Mouse (Mus musculus) heart, adult 11 months (tissue): ENCODE results near the gene Tshz2.
"Not testable (repeated sequence)": the region's sequence is repeated elsewhere in the genome, so short reads cannot be mapped to it uniquely, and the experiment has no call there.

Experiments
- DNase-seq: peaks from one replicate; pipeline ENCODE4 v3.0.0; 2022

The Tshz2 gene

GRCm38 (mm10) chr2:169821021-169821441 is 188.2 kb downstream of the Tshz2 start:
- peak; percentile 97 for DNase-seq

DNA sequence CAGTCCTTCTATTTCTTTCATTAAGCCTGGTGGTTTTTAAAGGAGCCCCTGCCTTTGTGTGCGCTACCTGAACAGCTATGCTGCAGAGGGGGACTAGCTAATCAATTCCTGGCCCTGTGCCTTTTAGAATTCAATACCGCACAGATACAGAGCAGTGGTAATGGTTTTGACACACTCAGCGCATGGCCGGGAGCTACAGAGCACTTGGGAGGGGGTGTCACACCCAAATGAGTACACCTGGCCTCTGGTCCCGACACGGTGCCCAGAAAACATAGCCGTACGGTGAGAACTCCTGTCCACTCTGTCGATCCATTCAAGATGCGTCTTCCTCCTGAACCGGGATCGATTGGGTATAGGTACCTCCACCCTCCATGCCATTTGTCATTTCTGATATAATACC is 193.1 kb downstream of the Tshz2 start:
- DNase-seq: no peak

GRCm38 (mm10) chr2:169826316-169826715 is 193.5 kb downstream of the Tshz2 start:
- DNase-seq: no peak

DNA sequence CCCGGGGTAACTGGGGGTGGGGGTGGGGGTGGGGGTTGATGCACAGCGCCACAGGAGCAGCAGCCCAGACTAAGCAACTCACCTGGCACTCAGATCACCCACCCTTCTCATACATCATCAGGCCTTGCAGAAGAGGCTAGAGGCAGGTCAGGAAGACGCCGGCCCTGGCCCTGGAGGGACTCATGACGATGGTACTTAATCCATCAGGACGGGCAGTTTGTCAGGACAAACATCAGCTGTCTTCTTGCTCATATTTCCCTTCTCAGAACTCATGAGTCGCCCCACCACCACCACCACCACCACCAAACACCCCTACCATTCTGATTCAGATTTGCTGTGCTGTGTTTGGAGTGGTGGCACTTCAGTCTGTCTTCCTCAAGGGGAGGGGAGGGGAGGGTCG is 194.0 kb downstream of the Tshz2 start:
- no peak for DNase-seq

DNA sequence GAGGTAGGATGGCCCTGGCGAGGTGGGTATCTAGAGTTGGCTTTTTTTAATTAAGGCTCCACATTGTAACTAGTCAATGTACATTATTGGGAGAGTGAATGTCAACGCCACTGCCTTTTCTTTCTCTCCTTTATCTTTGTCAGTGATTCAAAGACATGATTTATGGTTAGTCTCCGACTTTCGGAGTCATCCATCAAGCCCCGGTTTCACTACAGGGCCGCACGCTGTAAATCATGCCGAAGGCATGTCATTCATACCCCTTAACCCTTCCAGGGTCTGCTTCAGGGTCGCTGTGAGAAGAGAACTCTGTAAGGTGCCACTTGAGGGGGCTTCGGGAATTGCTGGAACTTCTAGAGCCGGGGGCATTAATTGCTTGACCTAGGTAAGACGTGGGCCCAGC is 199.4 kb downstream of the Tshz2 start:
- no peak for DNase-seq

- no peak for DNase-seq
Measured at GRCm38 (mm10) chr2:169833638-169834037, 200.8 kb downstream of the Tshz2 start.

- no peak for DNase-seq
Measured at GRCm38 (mm10) chr2:169834602-169835001, 201.8 kb downstream of the Tshz2 start.

DNA sequence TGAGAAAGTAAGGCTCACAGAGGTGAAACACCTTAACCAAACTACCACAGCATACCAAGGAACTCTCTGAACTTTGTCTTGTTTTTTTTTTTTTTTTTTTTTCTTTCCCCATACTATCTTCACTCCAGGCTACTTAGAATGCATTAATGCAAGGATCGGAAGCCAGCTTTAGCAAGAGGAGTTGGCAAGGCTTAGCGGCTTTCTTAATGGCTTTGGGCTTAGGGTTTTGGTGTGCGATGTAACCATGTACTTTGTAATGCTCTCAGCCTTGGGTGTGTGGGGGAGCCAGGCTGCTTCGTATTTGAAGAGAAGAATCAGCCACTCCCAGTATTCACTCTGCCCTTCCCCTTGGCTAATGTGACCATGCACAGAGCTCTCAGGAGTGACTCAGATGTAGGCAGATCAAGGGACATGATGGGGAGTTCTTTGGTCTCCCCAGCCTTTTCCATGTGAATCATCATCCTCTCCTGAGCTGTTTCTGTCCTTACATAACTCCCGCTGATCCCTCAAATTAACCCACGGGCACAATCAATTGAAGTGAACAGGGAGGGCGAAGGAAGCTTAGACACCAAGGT is 204.3 kb downstream of the Tshz2 start:
- no peak for DNase-seq

DNA sequence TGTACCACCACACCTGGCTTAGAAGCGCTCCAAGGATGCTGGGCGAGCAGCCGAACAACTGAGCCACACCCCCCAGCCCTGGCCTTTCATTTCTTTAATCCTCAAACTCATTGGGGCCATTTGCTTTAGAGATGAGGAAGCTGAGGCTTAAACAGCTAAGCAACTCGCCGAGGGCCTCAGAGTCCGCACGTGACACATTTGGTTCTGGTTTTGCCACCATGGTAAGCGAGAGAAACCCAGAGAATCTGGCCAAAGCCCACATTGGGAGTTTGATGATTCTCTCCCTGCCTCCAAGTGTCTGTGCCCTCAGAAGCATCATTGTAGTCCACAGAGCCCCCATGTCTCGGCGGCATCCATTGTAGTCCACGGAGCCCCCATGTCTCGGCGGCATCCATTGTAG is 205.7 kb downstream of the Tshz2 start:
- no peak for DNase-seq

DNA sequence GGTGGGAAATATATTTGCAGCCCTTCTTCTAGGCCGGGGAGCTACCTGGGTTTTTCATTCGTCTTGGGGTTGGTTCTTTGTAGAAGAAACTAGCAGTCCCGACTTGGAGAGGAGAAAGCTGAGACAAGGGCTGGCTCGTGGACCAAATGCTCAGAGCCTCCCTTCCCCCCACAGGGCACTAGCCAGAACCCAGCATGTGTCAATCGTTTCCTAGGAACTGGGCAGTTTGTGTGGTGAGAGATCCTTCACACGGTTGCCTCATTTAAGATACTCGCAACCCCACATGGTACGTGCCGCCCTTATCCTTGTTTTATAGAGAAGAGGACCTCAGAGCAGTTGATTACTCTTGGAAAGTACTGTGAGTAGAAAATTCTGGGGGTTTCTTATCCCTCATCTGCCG is 208.6 kb downstream of the Tshz2 start:
- no peak for DNase-seq

GRCm38 (mm10) chr2:169842494-169842893 is 209.7 kb downstream of the Tshz2 start:
- no peak for DNase-seq

GRCm38 (mm10) chr2:169843553-169843952 is 210.7 kb downstream of the Tshz2 start:
- DNase-seq: no peak

DNA sequence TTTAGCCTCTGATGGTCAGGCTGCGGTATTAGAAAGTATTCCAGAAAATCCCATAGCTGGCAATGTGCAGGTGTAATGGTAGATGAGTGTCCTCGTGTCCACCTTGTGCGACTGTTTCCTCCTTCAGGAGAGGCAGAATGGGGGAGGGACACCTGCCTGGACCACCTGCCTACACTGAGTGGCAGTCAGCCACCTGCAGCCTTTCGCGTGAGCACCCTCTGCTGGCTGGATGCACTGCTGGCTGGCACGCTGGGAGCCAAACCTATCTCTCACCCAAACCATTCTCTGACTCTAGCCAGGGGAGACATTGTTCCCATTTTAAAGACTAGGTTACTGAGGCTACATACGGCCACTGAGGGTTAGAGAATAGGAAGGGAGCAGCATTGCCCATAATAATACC is 216.3 kb downstream of the Tshz2 start:
- DNase-seq: no peak

- no peak for DNase-seq
Measured at GRCm38 (mm10) chr2:169849541-169849940, 216.7 kb downstream of the Tshz2 start.

- no peak for DNase-seq
Measured at GRCm38 (mm10) chr2:169851606-169852005, 218.8 kb downstream of the Tshz2 start.

GRCm38 (mm10) chr2:169854491-169854890 is 221.7 kb downstream of the Tshz2 start:
- no peak for DNase-seq

DNA sequence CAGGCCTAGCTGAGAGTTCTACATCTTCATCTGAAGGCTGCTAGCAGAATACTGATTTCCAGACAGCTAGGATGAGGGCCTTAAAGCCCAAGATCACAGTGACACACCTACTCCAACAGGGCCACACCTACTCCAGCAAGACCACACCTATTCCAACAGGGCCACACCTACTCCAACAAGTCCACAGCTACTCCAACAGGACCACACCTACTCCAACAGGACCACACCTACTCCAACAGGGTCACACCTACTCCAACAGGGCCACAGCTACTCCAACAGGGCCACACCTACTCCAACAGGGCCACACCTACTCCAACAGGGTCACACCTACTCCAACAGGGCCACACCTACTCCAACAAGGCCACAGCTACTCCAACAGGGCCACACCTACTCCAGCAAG is 224.2 kb downstream of the Tshz2 start:
- not testable (repeated sequence) for DNase-seq

DNA sequence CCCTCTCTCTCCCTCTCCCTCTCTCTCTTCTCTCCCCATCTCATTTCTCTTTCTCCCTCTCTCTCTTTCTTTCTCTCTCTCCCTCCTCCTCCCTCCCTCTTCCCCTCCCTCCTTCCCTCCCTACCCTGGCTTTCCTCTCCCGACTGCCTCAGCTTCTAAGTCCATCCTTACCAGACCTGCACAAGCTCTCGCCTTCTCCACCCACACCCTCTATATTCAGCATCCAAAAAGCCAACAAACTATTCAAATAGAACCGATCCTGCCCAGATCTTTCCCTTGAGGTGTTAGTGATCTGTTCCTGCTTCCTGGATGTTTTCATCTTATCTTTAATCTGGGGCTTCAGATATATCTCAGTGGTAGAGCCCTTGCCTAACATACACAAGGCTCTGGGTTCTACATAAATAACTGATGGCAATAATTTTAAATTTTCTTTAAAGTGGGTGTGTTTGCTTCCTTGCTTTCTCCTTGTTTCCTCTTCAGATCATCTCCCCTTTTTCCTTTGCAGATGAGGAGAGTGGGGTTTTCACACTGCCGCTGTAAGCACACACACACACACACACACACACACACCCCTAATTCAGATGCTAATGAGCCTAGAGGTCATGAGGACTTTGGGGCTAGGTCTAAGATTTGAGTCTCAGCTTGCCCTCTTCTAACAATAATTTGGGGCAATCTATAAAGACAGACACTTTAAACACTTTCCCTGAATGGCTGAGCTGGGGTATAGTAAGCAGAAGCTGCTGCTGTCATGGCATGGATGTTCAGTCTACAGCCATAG is 226.5 kb downstream of the Tshz2 start:
- no peak for DNase-seq

GRCm38 (mm10) chr2:169860895-169861294 is 228.1 kb downstream of the Tshz2 start:
- no peak for DNase-seq

DNA sequence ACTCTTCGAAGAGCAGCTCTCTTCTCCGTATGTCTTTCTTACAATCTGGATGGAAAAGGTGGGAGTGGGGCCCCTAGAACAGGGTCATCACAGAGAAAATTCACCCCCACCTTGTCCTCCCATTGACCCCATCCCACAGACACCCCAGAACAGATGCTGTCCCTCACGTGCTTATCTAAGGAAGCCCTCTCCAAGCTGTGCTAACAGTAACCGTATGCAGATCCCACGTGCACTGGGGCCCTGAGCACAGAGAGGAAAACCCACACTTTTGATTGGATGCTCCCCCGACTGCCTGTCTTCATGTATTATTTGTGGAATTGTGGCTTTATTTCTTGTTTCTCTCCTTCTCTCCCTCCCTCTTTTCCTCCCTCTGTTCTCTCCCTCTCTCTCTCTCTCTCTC is 229.9 kb downstream of the Tshz2 start:
- no peak for DNase-seq

DNA sequence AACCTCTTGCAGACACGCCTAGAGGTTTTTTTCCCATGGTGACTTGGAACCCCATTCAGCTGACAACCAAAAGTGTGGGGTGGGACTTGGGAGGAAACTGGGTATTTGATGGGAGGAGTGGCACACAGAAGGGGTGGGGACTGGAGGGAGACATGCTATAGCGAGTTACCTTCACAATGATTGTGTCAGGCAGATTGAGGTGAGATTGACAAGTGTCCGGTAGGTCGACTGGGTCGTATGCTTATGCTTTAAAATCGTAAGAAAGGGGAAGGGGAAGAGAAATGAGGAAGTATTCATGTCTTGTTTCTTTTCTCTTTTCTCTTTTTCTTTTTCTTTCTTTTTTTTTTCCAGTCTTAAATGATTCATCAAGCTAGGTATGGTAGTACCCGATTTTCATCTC is 236.7 kb downstream of the Tshz2 start:
- no peak for DNase-seq

DNA sequence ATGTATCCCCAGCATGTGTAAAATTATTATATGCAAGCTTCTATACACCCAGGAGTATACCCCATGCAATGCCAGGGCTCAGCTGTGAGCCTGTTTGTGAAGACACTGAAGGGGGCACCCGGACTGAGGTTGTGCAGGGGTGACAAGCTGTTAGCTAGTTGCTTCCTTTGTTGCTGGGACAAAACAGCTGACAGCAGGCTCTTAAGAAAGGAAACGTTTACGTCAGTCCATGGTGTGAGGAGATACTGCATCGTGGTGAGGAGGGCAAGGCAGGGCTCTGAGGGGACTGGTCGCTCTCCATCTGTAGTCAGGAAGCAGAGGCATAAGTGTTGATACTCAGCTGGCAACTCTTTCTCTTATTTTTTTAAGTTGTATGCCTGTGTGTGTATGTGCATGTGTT is 237.7 kb downstream of the Tshz2 start:
- no peak for DNase-seq

- DNase-seq: no peak
Measured at GRCm38 (mm10) chr2:169871436-169872060, 238.7 kb downstream of the Tshz2 start.

- no peak for DNase-seq
Measured at GRCm38 (mm10) chr2:169873442-169873841, 240.6 kb downstream of the Tshz2 start.
